Mouse (Mus musculus) lung, adult 2 months (tissue): Measurements from ENCODE around the gene Vezt.

ENCODE experiments used
- CTCF ChIP-seq: fragments of 200-500 bp; IDR thresholded peaks from 2 replicates; pipeline ENCODE4 v1.5.1; 2011; ENCODE audit warnings: mild to moderate bottlenecking, low read length, control low read depth; ENCODE audit not compliant: insufficient read depth
- POLR2A ChIP-seq: fragments of 200-500 bp; IDR thresholded peaks from 2 replicates; pipeline ENCODE4 v1.6.1; 2011; ENCODE audit warnings: low read depth, mild to moderate bottlenecking, control low read depth, low read length, borderline replicate concordance; ENCODE audit errors: extremely low read depth

- no peak for TF ChIP-seq POLR2A
- TF ChIP-seq CTCF, result no peak
Observed at GRCm38 (mm10) chr10:93930236-93930824, 105.3 kb downstream of the Vezt start.
